Mouse (Mus musculus) intestine, embryonic 16.5 days (tissue): ENCODE measurements around the gene Lce1a1. TPM values are rescaled to one million over a fixed set of nuclear protein-coding genes. Genes with fewer than 3 reads are reported as not detected.
"Not testable (repeated sequence)": the region's sequence is repeated elsewhere in the genome, so short reads cannot be mapped to it uniquely, and the experiment has no call there.

Experiments
- ATAC-seq: fragments of 200-750 bp; cut with Nextera tagmentation; 2 replicates; pipeline ENCODE4 v1.8.0; 2017; ENCODE audit warnings: moderate TSS enrichment, moderate library complexity
- H3K27ac ChIP-seq: fragments of 300-500 bp; sonication (generic); 2 replicates; pipeline ENCODE4 v1.5.1; 2014; ENCODE audit warnings: mild to moderate bottlenecking, low read length
- H3K27me3 ChIP-seq: fragments of 300-500 bp; sonication (generic); replicated peaks from 2 replicates; pipeline ENCODE4 v1.6.1; 2014; ENCODE audit warnings: low read length, control low read depth, mixed read lengths; ENCODE audit not compliant: control insufficient read depth, insufficient read depth
- H3K36me3 ChIP-seq: fragments of 300-500 bp; sonication (generic); 2 replicates; pipeline ENCODE4 v1.6.1; 2014; ENCODE audit warnings: low read length, control low read depth; ENCODE audit not compliant: control insufficient read depth, insufficient read depth
- H3K4me1 ChIP-seq: fragments of 300-500 bp; sonication (generic); 2 replicates; pipeline ENCODE4 v1.6.1; 2014; ENCODE audit warnings: low read length, control low read depth, mixed read lengths; ENCODE audit not compliant: control insufficient read depth, insufficient read depth
- H3K4me2 ChIP-seq: fragments of 300-500 bp; sonication (generic); 2 replicates; pipeline ENCODE4 v1.6.1; 2014; ENCODE audit warnings: low read depth, low read length, control low read depth
- H3K4me3 ChIP-seq: fragments of 300-500 bp; sonication (generic); 2 replicates; pipeline ENCODE4 v1.5.1; 2014; ENCODE audit warnings: mild to moderate bottlenecking, low read length
- H3K9ac ChIP-seq: fragments of 300-500 bp; sonication (generic); 2 replicates; pipeline ENCODE4 v1.6.1; 2014; ENCODE audit warnings: low read depth, low read length
- H3K9me3 ChIP-seq: fragments of 300-500 bp; sonication (generic); 2 replicates; pipeline ENCODE4 v1.6.1; 2016; ENCODE audit warnings: low read length, control low read depth; ENCODE audit not compliant: control insufficient read depth
- WGBS: fragments of 180-500 bp; shearing (Covaris S2); extraction: QIAGEN DNeasy Blood & Tissue Kit; methylation state at CpG from one replicate; pipeline ENCODE4 v1.1.7; 2014; 5-methylcytosine and 5-hydroxymethylcytosine counted together
- polyA plus RNA-seq: library from polyadenylated mRNA; unstranded; fragments of >200 nt; fragmentation: Nextera tagmentation; extraction: Ambion mirVana; gene quantifications from 2 replicates; pipeline ENCODE4 v1.2.1, GENCODE M21; 2015

Gene Lce1a1
- polyA plus RNA-seq: not detected in 2 replicates

DNA sequence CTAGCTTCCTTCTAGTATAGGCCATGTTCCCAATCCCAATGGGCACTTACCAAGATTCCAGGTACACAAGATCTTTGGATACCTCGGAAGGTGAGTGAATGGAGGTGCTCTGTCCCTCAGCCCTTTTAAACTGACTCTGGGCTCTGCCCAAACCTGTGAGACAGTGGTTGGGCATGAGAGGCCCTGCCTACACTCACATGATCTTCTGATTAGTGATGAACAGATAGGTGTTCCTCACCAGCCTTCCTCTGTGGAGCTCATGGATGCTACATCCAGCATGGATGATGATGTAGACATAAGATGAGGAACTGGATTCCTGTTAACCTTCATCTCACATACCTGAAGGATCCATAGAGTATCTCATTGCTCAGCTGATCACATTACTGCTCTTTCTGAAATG lies at the start of gene Lce1a1:
Gene Lce1a1, minus strand, starts transcription at position 101 of the 400 bp plus-strand sequence.
- Histone ChIP-seq H3K36me3 (no peaks in the 10 kb centered on the region), H3K27ac (no peak within 1 kb of the TSS), H3K4me2 (no peak within 1 kb of the TSS), H3K9me3 (no peaks in the 10 kb centered on the region), H3K9ac (no peak within 1 kb of the TSS), H3K27me3 (no peaks in the 10 kb centered on the region), H3K4me3 (no peak within 1 kb of the TSS), H3K4me1 (no peaks in the 10 kb centered on the region)
- WGBS: 81% methylated on average over 1 of the region's 1 CpGs
- no peak for ATAC-seq

DNA sequence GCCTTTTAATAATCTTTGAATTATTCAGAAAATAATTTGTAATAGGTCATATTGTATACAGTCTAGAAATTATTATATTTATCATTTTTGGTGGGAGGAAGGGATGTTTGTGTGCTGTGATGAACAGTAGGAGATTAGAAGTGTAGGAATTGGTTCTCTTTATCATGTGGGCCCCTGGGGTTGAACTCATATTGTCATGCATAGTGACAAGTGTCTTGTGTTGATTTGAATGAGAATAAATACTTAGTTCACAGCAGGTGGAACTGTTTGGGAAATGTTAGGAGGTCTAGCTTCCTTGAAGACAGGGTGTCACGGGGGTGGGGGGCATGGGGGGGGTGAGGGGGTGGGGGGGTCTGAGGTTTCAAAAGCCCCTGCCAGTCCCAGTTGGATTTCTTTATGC lies 46.5 kb upstream of the Lce1a1 start:
- Histone ChIP-seq H3K4me1 (no peaks in the 10 kb centered on the region), H3K36me3 (no peaks in the 10 kb centered on the region), H3K27ac (no peak overlapping the region), H3K9ac (no peak overlapping the region), H3K27me3 (no peaks in the 10 kb centered on the region), H3K4me2 (no peak overlapping the region), H3K9me3 (no peaks in the 10 kb centered on the region), H3K4me3 (no peak overlapping the region)
- no peak for ATAC-seq
- 31% methylated on average over 1 of the region's 1 CpGs for WGBS

DNA sequence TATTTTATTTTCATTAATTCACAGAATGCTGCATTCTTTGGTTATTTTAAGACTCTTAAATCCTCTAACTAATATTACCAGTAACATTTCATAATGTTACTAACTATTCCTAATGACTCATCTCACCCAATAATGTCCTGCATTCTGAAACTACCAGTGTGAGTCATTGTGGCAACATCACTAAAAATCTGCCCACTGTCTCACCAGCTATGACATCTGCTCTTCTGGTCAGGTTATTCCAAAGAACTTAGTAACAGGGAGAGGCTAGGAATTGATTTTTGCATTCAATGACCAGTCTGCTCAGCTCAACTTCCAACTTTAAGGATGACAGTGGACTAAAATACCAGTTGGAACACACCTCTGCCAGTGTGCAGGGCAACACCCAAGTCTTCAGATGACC lies 43.6 kb upstream of the Lce1a1 start:
- Histone ChIP-seq H3K9me3 (no peaks in the 10 kb centered on the region), H3K36me3 (no peaks in the 10 kb centered on the region), H3K27ac (no peak overlapping the region), H3K27me3 (no peaks in the 10 kb centered on the region), H3K4me1 (no peaks in the 10 kb centered on the region), H3K4me2 (no peak overlapping the region), H3K9ac (no peak overlapping the region), H3K4me3 (no peak overlapping the region)
- ATAC-seq: no peak

DNA sequence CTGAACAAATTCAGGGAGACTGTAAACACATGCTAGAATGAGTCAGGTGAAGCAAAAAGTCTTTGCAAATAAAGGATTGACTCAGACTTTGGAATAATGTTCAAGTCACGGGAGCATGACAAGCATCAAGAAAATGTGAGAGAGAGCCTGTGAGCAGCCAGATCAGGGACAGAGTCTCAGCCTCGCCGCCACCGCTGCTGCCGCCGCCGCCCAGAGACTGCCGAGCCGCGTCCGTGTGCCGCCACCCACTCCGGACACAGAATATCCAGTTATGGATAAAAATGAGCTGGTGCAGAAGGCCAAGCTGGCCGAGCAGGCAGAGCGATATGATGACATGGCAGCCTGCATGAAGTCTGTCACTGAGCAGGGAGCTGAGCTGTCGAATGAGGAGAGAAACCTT lies 41.0 kb upstream of the Lce1a1 start:
- not testable (repeated sequence) for H3K27ac ChIP-seq, ATAC-seq, H3K4me1 ChIP-seq, H3K36me3 ChIP-seq, H3K27me3 ChIP-seq, H3K4me2 ChIP-seq, H3K9ac ChIP-seq, H3K9me3 ChIP-seq, H3K4me3 ChIP-seq
- 78% methylated on average over 16 of the region's 16 CpGs for WGBS

DNA sequence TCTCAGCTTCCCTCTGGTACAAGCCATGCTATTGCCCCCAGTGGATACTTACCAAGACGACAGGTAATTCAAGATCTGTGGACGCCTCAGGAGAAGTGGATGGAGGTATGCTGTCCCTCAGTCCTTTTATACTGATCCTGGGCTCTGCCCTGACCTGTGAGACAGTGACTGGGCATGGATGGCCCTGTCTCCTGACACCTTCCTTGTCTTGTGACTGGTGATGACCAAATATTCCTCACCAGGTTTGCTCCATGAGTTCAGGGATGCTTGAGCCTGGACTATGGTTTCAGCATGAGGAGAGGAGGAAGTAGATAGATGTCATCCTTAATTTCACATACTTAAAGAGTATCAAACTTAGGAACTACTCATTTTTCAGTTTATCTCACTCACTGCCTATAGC lies 39.0 kb upstream of the Lce1a1 start, which contains the start of gene Lce1d:
Gene Lce1d, minus strand, starts transcription at position 101 of the 400 bp plus-strand sequence.
- Histone ChIP-seq H3K4me2 (no peak within 1 kb of the TSS), H3K27ac (no peak within 1 kb of the TSS), H3K9me3 (no peaks in the 10 kb centered on the region), H3K36me3 (no peaks in the 10 kb centered on the region), H3K27me3 (no peaks in the 10 kb centered on the region), H3K9ac (no peak within 1 kb of the TSS), H3K4me3 (no peak within 1 kb of the TSS), H3K4me1 (no peaks in the 10 kb centered on the region)
- no peak for ATAC-seq
- WGBS: 68% methylated on average over 2 of the region's 2 CpGs

DNA sequence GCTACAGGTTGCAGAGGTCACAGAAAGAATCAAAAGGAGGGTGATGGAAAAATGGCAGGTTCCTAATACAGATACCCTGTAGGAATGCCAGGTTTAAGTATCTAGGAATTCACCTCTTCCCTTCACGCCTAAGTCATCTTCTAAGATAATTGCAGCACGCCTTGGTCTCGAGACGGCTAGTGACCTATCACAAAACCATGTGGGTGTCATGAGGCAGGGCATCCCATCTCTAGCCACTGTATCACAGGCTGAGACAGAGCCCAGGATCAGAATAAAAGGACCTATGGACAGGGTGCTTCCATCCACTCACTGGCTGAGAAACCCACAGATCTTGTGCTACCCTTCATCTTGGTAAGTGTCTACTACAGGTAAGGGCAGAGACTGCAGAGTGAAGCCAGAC lies 30.8 kb upstream of the Lce1a1 start, which contains the start of gene Lce1c:
Gene Lce1c, plus strand, starts transcription at position 301 of the 400 bp plus-strand sequence.
- H3K27me3 ChIP-seq: no peaks in the 10 kb centered on the region
- H3K36me3 ChIP-seq: no peaks in the 10 kb centered on the region
- no peak within 1 kb of the TSS for H3K9ac ChIP-seq
- no peak for ATAC-seq
- no peak within 1 kb of the TSS for H3K4me3 ChIP-seq
- no peak within 1 kb of the TSS for H3K4me2 ChIP-seq
- H3K9me3 ChIP-seq: no peaks in the 10 kb centered on the region
- WGBS: 89% methylated on average over 4 of the region's 4 CpGs
- no peak within 1 kb of the TSS for H3K27ac ChIP-seq
- no peaks in the 10 kb centered on the region for H3K4me1 ChIP-seq

DNA sequence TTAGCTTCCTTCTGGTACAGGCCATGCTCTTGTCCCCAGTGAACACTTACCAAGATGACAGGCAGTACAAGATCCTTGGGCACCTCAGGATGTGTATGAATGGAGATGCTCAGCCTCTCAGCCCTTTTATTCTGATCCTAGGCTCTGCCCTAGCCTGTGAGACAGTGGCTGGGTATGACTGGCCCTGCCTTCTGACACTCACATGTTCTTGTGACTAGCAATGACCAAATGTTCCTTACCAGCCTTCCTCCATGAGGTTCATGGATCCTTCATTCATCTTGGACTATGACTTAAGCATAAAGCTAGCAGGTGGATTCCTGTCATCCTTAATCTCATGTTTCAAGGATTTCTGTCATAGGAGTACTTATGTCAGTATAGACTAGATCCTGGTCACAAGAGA lies 22.1 kb upstream of the Lce1a1 start, which contains the start of gene Lce1a2:
Gene Lce1a2, minus strand, starts transcription at position 101 of the 400 bp plus-strand sequence.
- Histone ChIP-seq H3K27me3 (no peaks in the 10 kb centered on the region), H3K4me2 (no peak within 1 kb of the TSS), H3K9me3 (no peaks in the 10 kb centered on the region), H3K36me3 (no peaks in the 10 kb centered on the region), H3K9ac (no peak within 1 kb of the TSS), H3K4me1 (no peaks in the 10 kb centered on the region), H3K27ac (no peak within 1 kb of the TSS), H3K4me3 (no peak within 1 kb of the TSS)
- ATAC-seq: no peak

DNA sequence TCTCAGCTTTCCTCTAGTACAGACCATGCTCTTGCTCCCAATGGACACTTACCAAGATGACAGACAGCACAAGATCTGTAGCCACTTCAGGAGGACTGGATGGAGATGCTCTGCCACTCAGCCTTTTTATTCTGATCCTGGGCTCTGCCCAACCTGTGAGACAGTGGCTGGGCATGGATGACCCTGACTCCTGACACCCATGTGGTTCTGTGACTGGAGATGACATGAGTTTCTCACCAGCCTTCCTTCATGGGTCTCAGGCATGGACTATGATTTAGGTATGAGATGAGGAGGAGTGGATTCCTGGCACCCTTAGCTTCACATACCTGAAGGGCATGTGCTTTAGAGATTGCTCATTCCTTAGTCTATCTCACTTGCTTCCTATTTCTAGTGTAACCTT lies 8.7 kb upstream of the Lce1a1 start, which contains the start of gene Lce1b:
Gene Lce1b, minus strand, starts transcription at position 101 of the 400 bp plus-strand sequence.
- no peak for ATAC-seq
- H3K4me2 ChIP-seq: no peak within 1 kb of the TSS

DNA sequence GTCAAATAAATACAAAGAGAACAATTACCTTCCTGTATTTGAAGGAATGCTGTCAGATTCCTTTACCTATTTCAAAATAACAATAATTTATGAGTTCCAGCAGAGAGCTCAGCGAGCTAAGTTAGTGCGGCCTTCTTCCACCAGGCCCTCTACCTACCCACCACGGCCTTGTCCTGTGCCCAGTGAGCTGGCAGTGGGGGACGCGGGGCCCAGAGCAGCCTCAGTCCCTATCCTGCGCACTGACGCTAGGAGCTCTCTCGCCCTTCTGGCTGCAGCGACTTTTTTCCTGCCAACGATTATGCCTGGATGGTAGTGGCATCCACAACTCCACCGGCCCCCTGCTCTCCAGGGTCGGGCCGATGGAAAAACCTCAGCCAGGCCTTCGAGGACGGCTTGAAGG lies 8.3 kb downstream of the Lce1a1 start:
- ATAC-seq: no peak
- Histone ChIP-seq H3K4me1 (no peaks in the 10 kb centered on the region), H3K4me3 (no peak overlapping the region), H3K27me3 (no peaks in the 10 kb centered on the region), H3K4me2 (no peak overlapping the region), H3K9me3 (no peaks in the 10 kb centered on the region), H3K27ac (no peak overlapping the region), H3K36me3 (no peaks in the 10 kb centered on the region), H3K9ac (no peak overlapping the region)
- WGBS: 94% methylated on average over 15 of the region's 15 CpGs

More for the DNA sequence above, 8.7 kb upstream of the Lce1a1 start, which contains the start of gene Lce1b:
- Histone ChIP-seq H3K9me3 (no peaks in the 10 kb centered on the region), H3K36me3 (no peaks in the 10 kb centered on the region), H3K4me1 (no peaks in the 10 kb centered on the region), H3K4me3 (no peak within 1 kb of the TSS), H3K27ac (no peak within 1 kb of the TSS), H3K27me3 (no peaks in the 10 kb centered on the region), H3K9ac (no peak within 1 kb of the TSS)

DNA sequence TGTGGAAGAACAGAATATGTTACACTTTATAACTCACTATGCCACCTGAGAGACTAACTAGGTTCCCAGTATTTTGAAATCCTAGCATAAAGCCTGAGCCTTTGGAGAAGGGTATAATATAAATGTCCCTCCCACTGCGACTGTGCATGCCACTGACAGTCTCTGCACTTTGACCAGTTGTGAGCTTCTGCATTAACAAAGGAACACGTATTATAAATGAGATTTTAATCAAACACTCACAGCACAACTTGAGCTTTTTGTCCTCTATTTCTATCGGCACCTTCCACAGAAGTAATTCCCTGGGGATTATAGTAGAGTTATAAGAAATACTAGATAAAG lies 9.5 kb downstream of the Lce1a1 start:
- Histone ChIP-seq H3K27me3 (no peaks in the 10 kb centered on the region), H3K4me2 (no peak overlapping the region), H3K9me3 (no peaks in the 10 kb centered on the region), H3K36me3 (no peaks in the 10 kb centered on the region), H3K4me3 (no peak overlapping the region), H3K9ac (no peak overlapping the region), H3K27ac (0 out of 2 replicates have a peak overlapping the region, but pooled peaks have one; percentile 23), H3K4me1 (no peaks in the 10 kb centered on the region)
- WGBS: 62% methylated on average over 3 of the region's 3 CpGs
- ATAC-seq: peak; percentile 89
